Mouse (Mus musculus) heart, adult 2 months (tissue): ENCODE data around the gene Ciapin1. TPM values are rescaled to one million over a fixed set of nuclear protein-coding genes. Genes with fewer than 3 reads are reported as not detected.

Experiments
- DNase-seq, 2 experiments: peaks; one replicate each; pipeline ENCODE4 v3.0.0; 2021
- H3K27ac ChIP-seq: fragments of 200-600 bp; 2 replicates; pipeline ENCODE4 v1.8.1; 2022
- H3K27me3 ChIP-seq: fragments of 200-500 bp; 2 replicates; pipeline ENCODE4 v1.6.1; 2012; ENCODE audit warnings: mild to moderate bottlenecking, low read length, inconsistent platforms, mixed read lengths; ENCODE audit not compliant: control insufficient read depth, insufficient read depth
- H3K36me3 ChIP-seq: fragments of 200-500 bp; 2 replicates; pipeline ENCODE4 v1.6.1; 2012; ENCODE audit warnings: low read length, inconsistent platforms; ENCODE audit not compliant: control insufficient read depth, insufficient read depth
- H3K4me1 ChIP-seq: fragments of 200-500 bp; 2 replicates; pipeline ENCODE4 v1.6.1; 2011; ENCODE audit warnings: low read length; ENCODE audit not compliant: control insufficient read depth, insufficient read depth
- H3K4me3 ChIP-seq: fragments of 200-600 bp; 2 replicates; pipeline ENCODE4 v1.8.1; 2022
- H3K79me2 ChIP-seq: fragments of 200-500 bp; replicated peaks from 2 replicates; pipeline ENCODE4 v1.6.1; 2012; ENCODE audit warnings: mild to moderate bottlenecking, inconsistent platforms, low read length, moderate library complexity, mixed read lengths; ENCODE audit not compliant: control insufficient read depth, insufficient read depth
- H3K9ac ChIP-seq: fragments of 200-500 bp; 2 replicates; pipeline ENCODE4 v1.6.1; 2012; ENCODE audit warnings: low read depth, mild to moderate bottlenecking, control low read depth, inconsistent platforms, low read length, mixed read lengths
- CTCF ChIP-seq: fragments of 200-600 bp; IDR thresholded peaks from 2 replicates; pipeline ENCODE4 v1.8.1; 2022; ENCODE audit warnings: antibody characterized with exemption, mild to moderate bottlenecking, moderate library complexity
- EP300 ChIP-seq: fragments of 200-500 bp; IDR thresholded peaks from 2 replicates; pipeline ENCODE4 v1.6.1; 2011; ENCODE audit warnings: low read depth, low read length, control low read depth; ENCODE audit not compliant: insufficient read depth
- POLR2A ChIP-seq: fragments of 200-500 bp; IDR thresholded peaks from 2 replicates; pipeline ENCODE4 v1.6.1; 2011; ENCODE audit warnings: mild to moderate bottlenecking, low read depth, low read length, control low read depth; ENCODE audit not compliant: insufficient read depth
- WGBS: fragments of 180-500 bp; shearing (Covaris S2); methylation state at CpG from one replicate; pipeline ENCODE4 v1.1.7; 2018; 5-methylcytosine and 5-hydroxymethylcytosine counted together
- intact Hi-C: fragments of 180-260 bp; cut with DNase I; formaldehyde crosslinking; loops from one replicate; pipeline ENCODE4 v1.15.1; 2025
- polyA plus RNA-seq: library from polyadenylated mRNA; depleted of rRNA; stranded (reverse); fragments of >200 nt; gene quantifications from 2 replicates; pipeline ENCODE4 v1.2.3, GENCODE M21; 2012; rRNA removed
- total RNA-seq, 2 experiments: library from RNA; stranded (reverse); gene quantifications; 2 replicates each; pipeline ENCODE4 v1.2.3; 2021

The Ciapin1 gene
- total and polyA plus RNA-seq, 3 experiments: 57.2 to 98.6 (median 81.9) TPM

DNA sequence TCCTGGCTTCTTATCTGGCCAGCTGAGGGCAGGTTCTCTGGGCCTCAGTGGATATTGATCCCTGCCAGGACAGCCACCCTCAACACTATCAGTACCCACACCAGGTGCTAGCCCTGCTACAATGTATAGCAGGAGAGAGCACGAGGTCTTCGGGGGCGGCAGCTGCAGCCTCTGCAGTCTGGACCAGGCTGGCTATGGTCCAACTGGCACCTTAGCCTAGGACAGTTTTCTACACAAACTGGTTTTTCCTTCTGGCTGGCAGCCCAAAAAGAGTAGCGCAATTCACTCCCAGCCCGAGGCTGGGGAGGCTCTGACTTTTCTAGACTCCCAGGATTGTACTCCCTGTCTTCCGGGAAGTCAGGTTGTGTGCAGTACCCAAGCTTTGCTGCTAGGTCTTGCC lies 67.2 kb downstream of the Ciapin1 start:
- H3K4me3 ChIP-seq: no peak overlapping the region
- DNase-seq: no peak
- H3K27ac ChIP-seq: no peak overlapping the region
- no peaks in the 10 kb centered on the region for H3K36me3 ChIP-seq
- H3K79me2 ChIP-seq: no peaks in the 10 kb centered on the region
- H3K4me1 ChIP-seq: no peaks in the 10 kb centered on the region; the same call in 1 of the 2 replicates
- WGBS: 32% methylated on average over 6 of the region's 6 CpGs
- no peaks in the 10 kb centered on the region for H3K27me3 ChIP-seq
- no peak overlapping the region for H3K9ac ChIP-seq
- intact Hi-C loops: loop anchor here (5.0 kb wide), 1 partner anchor 64 kb away; no protein-coding TSS in a partner anchor
- TF ChIP-seq EP300 (no peak), POLR2A (no peak), CTCF (no peak)

Other genes starting within 250 kb of the Ciapin1 start
- gene Rspry1, start 236.4 kb downstream of the Ciapin1 start, total RNA-seq: 10 to 100 TPM; 10.1 to 10.6 TPM
- 3.8 and 7.9 TPM in 2 replicates for gene Rspry1, start 236.4 kb downstream of the Ciapin1 start, polyA plus RNA-seq
- gene Fam192a, start 236.4 kb downstream of the Ciapin1 start, total RNA-seq: 10 to 100 TPM; 18.6 to 20.3 TPM
- gene Fam192a, start 236.4 kb downstream of the Ciapin1 start, polyA plus RNA-seq: 13.7 and 17.5 TPM in 2 replicates
- gene Arl2bp, start 171.8 kb downstream of the Ciapin1 start, total RNA-seq: 10 to 100 TPM; 77.2 to 84.1 TPM
- gene Arl2bp, start 171.8 kb downstream of the Ciapin1 start, polyA plus RNA-seq: 107 and 148 TPM in 2 replicates
- under 1 TPM; 0.55 to 0.63 TPM for gene Pllp, start 142.1 kb downstream of the Ciapin1 start, total RNA-seq
- 1.1 and 2.6 TPM in 2 replicates for gene Pllp, start 142.1 kb downstream of the Ciapin1 start, polyA plus RNA-seq
- gene Ccl22, start 92.8 kb downstream of the Ciapin1 start, total RNA-seq: not detected
- gene Ccl22, start 92.8 kb downstream of the Ciapin1 start, polyA plus RNA-seq: 0.14 and 0.41 TPM in 2 replicates
- 1 to 10 TPM; 5.1 to 5.4 TPM for gene Cx3cl1, start 66.3 kb downstream of the Ciapin1 start, total RNA-seq
- 11.3 and 12.0 TPM in 2 replicates for gene Cx3cl1, start 66.3 kb downstream of the Ciapin1 start, polyA plus RNA-seq
- not detected for gene Ccl17, start 27.9 kb downstream of the Ciapin1 start, total RNA-seq
- 0.62 TPM in 1 of 2 replicates, not detected in the other for gene Ccl17, start 27.9 kb downstream of the Ciapin1 start, polyA plus RNA-seq
- 100 to 1,000 TPM; 545 to 681 TPM for gene Coq9, start within 50 bp of the Ciapin1 start, total RNA-seq
- 823 and 843 TPM in 2 replicates for gene Coq9, start within 50 bp of the Ciapin1 start, polyA plus RNA-seq
- 10 to 100 TPM; 55.9 to 69.5 TPM for gene Polr2c, start 19.1 kb upstream of the Ciapin1 start, total RNA-seq
- gene Polr2c, start 19.1 kb upstream of the Ciapin1 start, polyA plus RNA-seq: 142 and 198 TPM in 2 replicates
- 10 to 100 TPM; 13.7 to 14.8 TPM for gene Dok4, start 38.0 kb upstream of the Ciapin1 start, total RNA-seq
- 23.0 and 36.2 TPM in 2 replicates for gene Dok4, start 38.0 kb upstream of the Ciapin1 start, polyA plus RNA-seq
- 1 to 10 TPM; 5.0 to 5.7 TPM for gene Ccdc102a, start 79.7 kb upstream of the Ciapin1 start, total RNA-seq
- gene Ccdc102a, start 79.7 kb upstream of the Ciapin1 start, polyA plus RNA-seq: 5.2 and 6.4 TPM in 2 replicates
- under 1 TPM; 0.08 to 0.27 TPM for gene Adgrg5, start 85.3 kb upstream of the Ciapin1 start, total RNA-seq
- gene Adgrg5, start 85.3 kb upstream of the Ciapin1 start, polyA plus RNA-seq: 0.62 and 0.97 TPM in 2 replicates
- 10 to 100 TPM; 52.1 to 67.8 TPM for gene Adgrg1, start 136.4 kb upstream of the Ciapin1 start, total RNA-seq
- 96.1 and 107 TPM in 2 replicates for gene Adgrg1, start 136.4 kb upstream of the Ciapin1 start, polyA plus RNA-seq
- 1 to 10 TPM; 1.3 to 2.5 TPM for gene Adgrg3, start 179.3 kb upstream of the Ciapin1 start, total RNA-seq
- 4.3 and 4.9 TPM in 2 replicates for gene Adgrg3, start 179.3 kb upstream of the Ciapin1 start, polyA plus RNA-seq
- not detected for gene Drc7, start 216.7 kb upstream of the Ciapin1 start, total RNA-seq
- gene Drc7, start 216.7 kb upstream of the Ciapin1 start, polyA plus RNA-seq: 0.41 TPM in 1 of 2 replicates, not detected in the other
- gene Katnb1, start 242.8 kb upstream of the Ciapin1 start, total RNA-seq: 1 to 10 TPM; 4.5 to 5.9 TPM
- 8.7 and 9.1 TPM in 2 replicates for gene Katnb1, start 242.8 kb upstream of the Ciapin1 start, polyA plus RNA-seq